In genomic region chr1:93211019-93211418, GRCm38 (mm10) we compare ENCODE assay signal across 14 mouse cellular contexts. TPM values are rescaled to one million over a fixed set of nuclear protein-coding genes. Genes with fewer than 3 reads are reported as not detected.
DNase-seq lines count a peak whose midpoint lies in the region; ATAC-seq and TF ChIP-seq lines count a peak whose summit lies in the region.
"Had no signal": no experiment of that assay in that cellular context is flagged by ENCODE, and none has a peak within 500 bp of the region (broad histone marks: within the 10 kb centered on the region; RNA-seq: fewer than 3 reads in every experiment).

No protein-coding gene starts in this region.

- TF ChIP-seq CTCF in lung, embryonic 14.5 days (IDR thresholded peaks at IDR 0.05; ENCODE audit: low read depth): no peak
- TF ChIP-seq CTCF in lung, adult 2 months (IDR thresholded peaks at IDR 0.05; ENCODE audit: insufficient read depth, low read length): no peak

- 86% methylated on average over 11 of the region's 11 CpGs for WGBS in heart, embryonic 14.5 days
- WGBS in lung, embryonic 14.5 days: 50% methylated on average over 11 of the region's 11 CpGs
- WGBS in lung, adult 2 months: 65% methylated on average over 11 of the region's 11 CpGs
- 62% methylated on average over 11 of the region's 11 CpGs for WGBS in embryonic facial prominence, embryonic 15.5 days
- 67% methylated on average over 11 of the region's 11 CpGs for WGBS in stomach, embryonic 16.5 days

- no peak for ATAC-seq in heart, embryonic 14.5 days (ENCODE audit: insufficient number of reproducible peaks, insufficient read depth, low FRiP score, low read depth)
- ATAC-seq in lung, embryonic 14.5 days (ENCODE audit: insufficient read depth): peak; percentile 13; the same call in 1 of the 2 replicates
- no peak for ATAC-seq in embryonic facial prominence, embryonic 15.5 days (ENCODE audit: insufficient number of reproducible peaks, low FRiP score, low TSS enrichment, low read depth)
- ATAC-seq in stomach, embryonic 16.5 days (ENCODE audit: insufficient read depth, low FRiP score): 0 out of 2 replicates have a peak, but pooled peaks have one; percentile 8
- ATAC-seq in megakaryocyte, adult 5-6 weeks (ENCODE audit: poor library complexity, severe bottlenecking): no peak

- H3K27me3 ChIP-seq in heart, embryonic 14.5 days (ENCODE audit: control insufficient read depth, insufficient read depth, low read length): no peaks in the 10 kb centered on the region
- no peaks in the 10 kb centered on the region for H3K27me3 ChIP-seq in lung, embryonic 14.5 days (ENCODE audit: insufficient read depth, low read length)
- no peaks in the 10 kb centered on the region for H3K27me3 ChIP-seq in embryonic facial prominence, embryonic 15.5 days
- no peaks in the 10 kb centered on the region for H3K27me3 ChIP-seq in stomach, embryonic 16.5 days (ENCODE audit: control insufficient read depth, insufficient read depth, low read length)
- H3K27me3 ChIP-seq: midbrain, embryonic 13.5 days; neural tube, embryonic 15.5 days had no signal

- peaks cover 37 to 45% of the 10 kb centered on the region in 2 experiments for H3K4me1 ChIP-seq in heart, embryonic 14.5 days (ENCODE audit: control insufficient read depth in 2 of 2, insufficient read depth in 2 of 2, low read length in 2 of 2)
- peaks cover 37% of the 10 kb centered on the region for H3K4me1 ChIP-seq in lung, embryonic 14.5 days (ENCODE audit: insufficient read depth)
- H3K4me1 ChIP-seq in lung, adult 2 months (ENCODE audit: control insufficient read depth, insufficient read depth, low read length): peaks cover 11% of the 10 kb centered on the region
- peaks cover 61% of the 10 kb centered on the region for H3K4me1 ChIP-seq in embryonic facial prominence, embryonic 15.5 days
- H3K4me1 ChIP-seq in stomach, embryonic 16.5 days (ENCODE audit: control insufficient read depth, insufficient read depth, low read length): peaks cover 28% of the 10 kb centered on the region

- TF ChIP-seq POLR2A in lung, adult 2 months (IDR thresholded peaks at IDR 0.05; ENCODE audit: borderline replicate concordance, extremely low read depth, low read depth, low read length): no peak

- no peak overlapping the region for H3K4me3 ChIP-seq in heart, embryonic 14.5 days (ENCODE audit: control insufficient read depth in 1 of 2, insufficient read depth in 1 of 2, low read depth in 1 of 2, low read length in 2 of 2)
- no peak overlapping the region for H3K4me3 ChIP-seq in lung, embryonic 14.5 days (ENCODE audit: low read depth, low read length)
- H3K4me3 ChIP-seq in lung, adult 2 months (replicated peaks; ENCODE audit: extremely low read depth, low read depth, low read length): no peak overlapping the region
- H3K4me3 ChIP-seq in embryonic facial prominence, embryonic 15.5 days (replicated peaks): no peak overlapping the region
- H3K4me3 ChIP-seq in stomach, embryonic 16.5 days (replicated peaks; ENCODE audit: low read length): no peak overlapping the region
- H3K4me3 ChIP-seq: erythroblast, embryonic 14.5 days; midbrain, embryonic 13.5 days; neural tube, embryonic 15.5 days had no signal

- H3K36me3 ChIP-seq in heart, embryonic 14.5 days (ENCODE audit: control insufficient read depth, insufficient read depth, low read length): no peaks in the 10 kb centered on the region
- no peaks in the 10 kb centered on the region; the same call in 1 of the 2 replicates for H3K36me3 ChIP-seq in lung, embryonic 14.5 days (ENCODE audit: insufficient read depth)
- no peaks in the 10 kb centered on the region for H3K36me3 ChIP-seq in embryonic facial prominence, embryonic 15.5 days
- H3K36me3 ChIP-seq in stomach, embryonic 16.5 days (ENCODE audit: control insufficient read depth, insufficient read depth, low read length): no peaks in the 10 kb centered on the region
- H3K36me3 ChIP-seq: midbrain, embryonic 13.5 days; neural tube, embryonic 15.5 days had no signal

- H3K9ac ChIP-seq in heart, embryonic 14.5 days (ENCODE audit: low read length): no peak overlapping the region; the same call in 1 of the 2 replicates
- H3K9ac ChIP-seq in lung, embryonic 14.5 days: no peak overlapping the region
- no peak overlapping the region for H3K9ac ChIP-seq in embryonic facial prominence, embryonic 15.5 days
- H3K9ac ChIP-seq in stomach, embryonic 16.5 days (ENCODE audit: low read length): no peak overlapping the region
- H3K9ac ChIP-seq: midbrain, embryonic 13.5 days; neural tube, embryonic 15.5 days had no signal

- H3K27ac ChIP-seq in heart, embryonic 14.5 days (replicated peaks in 1 of 2; ENCODE audit: control insufficient read depth in 1 of 2, insufficient read depth in 1 of 2, low read depth in 2 of 2, low read length in 2 of 2): peak overlapping the region; percentile 77 to 80; a peak in 3 of 4 replicates
- H3K27ac ChIP-seq in lung, embryonic 14.5 days (ENCODE audit: low read depth): peak overlapping the region; percentile 97
- peak overlapping the region; percentile 83 for H3K27ac ChIP-seq in embryonic facial prominence, embryonic 15.5 days (replicated peaks)
- H3K27ac ChIP-seq in stomach, embryonic 16.5 days (ENCODE audit: low read length): peak overlapping the region; percentile 82
- H3K27ac ChIP-seq: midbrain, embryonic 13.5 days had no signal

- H3K9me3 ChIP-seq in heart, embryonic 14.5 days (ENCODE audit: control insufficient read depth, low read length): no peaks in the 10 kb centered on the region
- no peaks in the 10 kb centered on the region for H3K9me3 ChIP-seq in lung, embryonic 14.5 days (ENCODE audit: low read depth, low read length)
- no peaks in the 10 kb centered on the region for H3K9me3 ChIP-seq in embryonic facial prominence, embryonic 15.5 days (replicated peaks)
- H3K9me3 ChIP-seq in stomach, embryonic 16.5 days (replicated peaks; ENCODE audit: control insufficient read depth, low read length): no peaks in the 10 kb centered on the region
- H3K9me3 ChIP-seq: midbrain, embryonic 13.5 days; neural tube, embryonic 15.5 days had no signal

- DNase-seq in heart, adult 11 months: no peak
- peak; percentile 64 for DNase-seq in lung, embryonic 14.5 days
- DNase-seq in lung, adult 2 months: no peak
- DNase-seq: thymus, postnatal 25 days had no signal

- H3K4me2 ChIP-seq in heart, embryonic 14.5 days (ENCODE audit: low read length): no peak overlapping the region
- H3K4me2 ChIP-seq in lung, embryonic 14.5 days: peak overlapping the region; percentile 29; the same call in 1 of the 2 replicates
- H3K4me2 ChIP-seq in embryonic facial prominence, embryonic 15.5 days (replicated peaks): no peak overlapping the region
- H3K4me2 ChIP-seq in stomach, embryonic 16.5 days (ENCODE audit: low read depth, low read length): no peak overlapping the region
- H3K4me2 ChIP-seq: midbrain, embryonic 13.5 days; neural tube, embryonic 15.5 days had no signal

RNA-seq across cellular contexts. Expression of gene Sned1, which starts 24.6 kb away (rescaled TPM):
- polyA plus RNA-seq in heart, embryonic 14.5 days (2014; fragmentation: Nextera tagmentation; extraction: Ambion mirVana): 3.1 TPM in 2 replicates
- 27.8 and 30.1 TPM in 2 replicates for polyA plus RNA-seq in lung, embryonic 14.5 days (2014; fragmentation: Nextera tagmentation; extraction: Ambion mirVana)
- polyA plus RNA-seq in lung, adult 2 months (2012; rRNA removed): 26.6 and 28.1 TPM in 2 replicates
- polyA plus RNA-seq in embryonic facial prominence, embryonic 15.5 days (2015; fragmentation: Nextera tagmentation; extraction: Ambion mirVana): 14.4 and 16.0 TPM in 2 replicates
- 9.2 and 9.3 TPM in 2 replicates for polyA plus RNA-seq in stomach, embryonic 16.5 days (2015; fragmentation: Nextera tagmentation; extraction: Ambion mirVana)
- total RNA-seq in megakaryocyte, adult 5-6 weeks (2015): 0.49 and 0.98 TPM in 2 replicates
- 0.53 and 1.3 TPM in 2 replicates for total RNA-seq in megakaryocyte, adult 5-6 weeks (2017)
- polyA plus RNA-seq: erythroblast, embryonic 14.5 days had no signal

RNA-seq across cellular contexts. Expression of gene Crocc2, which starts 42.5 kb away (rescaled TPM):
- polyA plus RNA-seq in heart, embryonic 14.5 days (2014; fragmentation: Nextera tagmentation; extraction: Ambion mirVana): 0.05 and 0.14 TPM in 2 replicates
- polyA plus RNA-seq in lung, embryonic 14.5 days (2014; fragmentation: Nextera tagmentation; extraction: Ambion mirVana): 2.8 and 3.7 TPM in 2 replicates
- polyA plus RNA-seq in lung, adult 2 months (2012; rRNA removed): 2.2 and 2.8 TPM in 2 replicates
- polyA plus RNA-seq in embryonic facial prominence, embryonic 15.5 days (2015; fragmentation: Nextera tagmentation; extraction: Ambion mirVana): 2.8 and 5.8 TPM in 2 replicates
- 0.18 and 0.24 TPM in 2 replicates for polyA plus RNA-seq in stomach, embryonic 16.5 days (2015; fragmentation: Nextera tagmentation; extraction: Ambion mirVana)
- total RNA-seq in megakaryocyte, adult 5-6 weeks (2015): not detected in 2 replicates
- total RNA-seq in megakaryocyte, adult 5-6 weeks (2017): not detected in 2 replicates
- total RNA-seq: heart, postnatal 36 days had no signal
- polyA plus RNA-seq: erythroblast, embryonic 14.5 days had no signal

RNA-seq across cellular contexts. Expression of gene 2310007B03Rik, which starts 50.3 kb away (rescaled TPM):
- 0.09 TPM in 1 of 2 replicates, not detected in the other for polyA plus RNA-seq in heart, embryonic 14.5 days (2014; fragmentation: Nextera tagmentation; extraction: Ambion mirVana)
- 9.5 TPM in 2 replicates for polyA plus RNA-seq in lung, embryonic 14.5 days (2014; fragmentation: Nextera tagmentation; extraction: Ambion mirVana)
- polyA plus RNA-seq in lung, adult 2 months (2012; rRNA removed): 72.6 and 75.8 TPM in 2 replicates
- 18.3 and 21.8 TPM in 2 replicates for polyA plus RNA-seq in embryonic facial prominence, embryonic 15.5 days (2015; fragmentation: Nextera tagmentation; extraction: Ambion mirVana)
- 17.7 and 32.8 TPM in 2 replicates for polyA plus RNA-seq in stomach, embryonic 16.5 days (2015; fragmentation: Nextera tagmentation; extraction: Ambion mirVana)
- total RNA-seq in megakaryocyte, adult 5-6 weeks (2015): not detected in 2 replicates
- not detected in 2 replicates for total RNA-seq in megakaryocyte, adult 5-6 weeks (2017)
- total RNA-seq: adrenal gland, adult 18-20 months; heart, postnatal 36 days; left cerebral cortex, postnatal 10 days had no signal
- polyA plus RNA-seq: erythroblast, embryonic 14.5 days; midbrain, embryonic 13.5 days had no signal

Comparison
In these comparisons a context has a peak if more than half of its experiments do, and no peak if none do; other contexts are left out.
1. ATAC-seq: peak in lung, embryonic 14.5 days (single experiment) and stomach, embryonic 16.5 days (single experiment); none in heart, embryonic 14.5 days (single experiment), embryonic facial prominence, embryonic 15.5 days (single experiment) and megakaryocyte, adult 5-6 weeks (single experiment).
2. Peak in every context shown above with its lines, with median percentiles within 50 percentile points of each other: H3K27ac ChIP-seq.